Mouse (Mus musculus): ENCODE measurements at regions not wholly inside any gene's neighbourhood (a gene's known extent, or its start where the extent isn't known, plus 50 kb on each side); places are given as distances from the start of the nearest gene placed in this dataset.
A peak's percentile ranks its signal among the peaks of the same experiment; 100 is the strongest.

DNA sequence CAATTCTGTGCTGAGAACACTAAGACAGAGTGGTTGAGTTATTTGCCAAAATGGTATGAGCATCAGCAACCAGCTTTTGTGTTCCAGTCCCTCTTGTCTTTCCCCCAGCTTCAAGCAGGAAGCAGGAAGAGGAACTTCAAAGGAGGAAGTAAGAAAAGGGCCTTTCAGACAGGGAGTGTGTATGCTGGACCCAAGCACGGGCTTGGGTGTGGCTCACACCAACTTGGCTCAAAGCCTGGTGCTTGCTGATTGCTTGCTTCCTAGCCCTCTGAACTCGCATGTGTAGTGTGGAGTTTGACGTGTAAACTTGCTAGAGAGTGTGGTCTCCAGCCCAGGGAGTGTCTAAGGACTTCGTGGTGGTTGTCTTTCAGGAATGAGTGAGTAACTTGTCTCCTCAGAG lies 141.0 kb upstream of the Jun start:
- Histone ChIP-seq H3K27ac (no peak overlapping the region), H3K9ac (no peak overlapping the region), H3K4me3 (replicated peaks) (no peak overlapping the region), H3K9me3 (no peaks in the 10 kb centered on the region), H3K36me3 (replicated peaks) (no peaks in the 10 kb centered on the region), H3K4me1 (peaks cover 4% of the 10 kb centered on the region; the same call in 1 of the 2 replicates), H3K4me2 (no peak overlapping the region), H3K27me3 (peaks cover 6% of the 10 kb centered on the region)
- WGBS, result 77% methylated on average over 4 of the region's 4 CpGs
- no peak for ATAC-seq (ENCODE audit: low FRiP score)

DNA sequence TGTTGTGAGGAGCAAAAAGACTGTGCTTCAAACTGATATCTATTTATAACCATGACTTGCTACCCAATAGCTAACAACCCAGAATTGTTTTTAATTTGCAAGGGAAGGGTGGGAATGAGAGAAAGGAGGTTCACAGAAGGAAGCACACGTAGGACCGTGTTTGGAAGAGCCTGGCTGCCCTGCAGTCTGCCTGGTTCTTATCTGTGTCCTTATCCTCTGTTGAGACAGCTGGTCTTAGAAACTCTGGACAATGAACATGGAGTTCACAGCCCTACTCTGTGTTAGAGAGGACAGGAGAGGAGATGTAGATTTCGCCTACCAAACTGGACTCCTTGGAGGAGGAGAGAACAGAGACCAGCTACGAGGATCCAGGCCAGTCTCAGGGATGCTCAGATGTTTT lies 141.5 kb upstream of the Jun start:
- no peak overlapping the region for H3K9ac ChIP-seq
- H3K4me1 ChIP-seq, result peaks cover 4% of the 10 kb centered on the region; the same call in 1 of the 2 replicates
- H3K4me3 ChIP-seq (replicated peaks), result no peak overlapping the region
- ATAC-seq (ENCODE audit: low FRiP score), result no peak
- no peaks in the 10 kb centered on the region for H3K9me3 ChIP-seq
- no peak overlapping the region for H3K27ac ChIP-seq
- H3K36me3 ChIP-seq (replicated peaks), result no peaks in the 10 kb centered on the region
- peaks cover 4% of the 10 kb centered on the region; the same call in 1 of the 2 replicates for H3K27me3 ChIP-seq
- WGBS, result 92% methylated on average over 4 of the region's 4 CpGs
- H3K4me2 ChIP-seq, result no peak overlapping the region

- Histone ChIP-seq H3K36me3 (replicated peaks) (no peaks in the 10 kb centered on the region), H3K4me1 (peaks cover 10% of the 10 kb centered on the region; the same call in 1 of the 2 replicates), H3K4me3 (replicated peaks) (no peak overlapping the region), H3K27me3 (0 out of 2 replicates have a peak, but pooled peaks cover 4% of the 10 kb centered on the region), H3K9me3 (no peaks in the 10 kb centered on the region), H3K9ac (no peak overlapping the region), H3K27ac (no peak overlapping the region), H3K4me2 (no peak overlapping the region)
- no peak for ATAC-seq (ENCODE audit: low FRiP score)
- 81% methylated on average over 5 of the region's 5 CpGs for WGBS
Measured at GRCm38 (mm10) chr4:95194621-95195455, 142.8 kb upstream of the Jun start.

- H3K27ac ChIP-seq, result no peak overlapping the region
- H3K9ac ChIP-seq, result no peak overlapping the region
- H3K9me3 ChIP-seq, result no peaks in the 10 kb centered on the region
- WGBS, result 81% methylated on average over 2 of the region's 2 CpGs
- no peaks in the 10 kb centered on the region for H3K36me3 ChIP-seq (replicated peaks)
- peaks cover 12% of the 10 kb centered on the region; the same call in 1 of the 2 replicates for H3K4me1 ChIP-seq
- ATAC-seq (ENCODE audit: low FRiP score), result no peak
- H3K4me3 ChIP-seq (replicated peaks), result no peak overlapping the region
- no peak overlapping the region for H3K4me2 ChIP-seq
- 0 out of 2 replicates have a peak, but pooled peaks cover 4% of the 10 kb centered on the region for H3K27me3 ChIP-seq
Measured at GRCm38 (mm10) chr4:95196106-95196505, 144.1 kb upstream of the Jun start.

DNA sequence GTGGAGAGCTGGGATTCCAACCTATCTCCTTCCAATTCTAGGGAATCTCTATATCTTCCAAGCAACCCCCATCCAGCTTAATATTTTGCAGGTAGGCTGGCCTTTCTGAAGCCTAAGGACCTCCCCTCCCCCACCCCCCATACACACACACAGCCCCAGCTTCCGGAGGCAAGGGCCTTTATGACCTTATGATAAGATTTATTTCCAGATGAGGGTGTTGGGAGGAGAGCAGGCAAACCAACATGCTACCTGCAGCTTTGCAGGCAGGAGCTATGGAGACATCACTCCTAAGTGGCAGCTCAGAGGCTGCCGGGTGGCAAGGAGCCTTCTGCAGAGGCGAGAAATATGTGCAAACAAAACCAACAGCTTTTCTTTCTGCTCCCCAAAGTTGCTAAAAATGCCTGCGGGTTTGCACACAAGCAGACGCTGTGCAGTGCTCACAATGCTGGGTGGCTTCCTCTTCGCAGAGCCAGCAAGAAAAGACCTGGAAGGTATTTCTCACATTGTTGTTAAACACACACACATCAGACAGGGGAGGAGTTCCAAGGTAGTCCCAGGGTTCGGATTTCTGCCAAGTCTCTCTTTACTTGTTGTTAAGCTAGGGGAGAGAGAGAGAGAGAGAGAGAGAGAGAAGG lies 145.2 kb upstream of the Jun start:
- no peaks in the 10 kb centered on the region for H3K36me3 ChIP-seq (replicated peaks)
- WGBS, result 76% methylated on average over 7 of the region's 7 CpGs
- peaks cover 12% of the 10 kb centered on the region; the same call in 1 of the 2 replicates for H3K4me1 ChIP-seq
- H3K27ac ChIP-seq, result no peak overlapping the region
- no peak overlapping the region for H3K9ac ChIP-seq
- no peak overlapping the region for H3K4me3 ChIP-seq (replicated peaks)
- no peaks in the 10 kb centered on the region for H3K9me3 ChIP-seq
- no peaks in the 10 kb centered on the region for H3K27me3 ChIP-seq
- H3K4me2 ChIP-seq, result no peak overlapping the region
- ATAC-seq (ENCODE audit: low FRiP score), result no peak

- Histone ChIP-seq H3K4me2 (no peak overlapping the region), H3K9ac (no peak overlapping the region), H3K27me3 (no peaks in the 10 kb centered on the region; the same call in 1 of the 2 replicates), H3K36me3 (replicated peaks) (no peaks in the 10 kb centered on the region), H3K9me3 (no peaks in the 10 kb centered on the region), H3K27ac (no peak overlapping the region), H3K4me1 (peaks cover 12% of the 10 kb centered on the region; the same call in 1 of the 2 replicates), H3K4me3 (replicated peaks) (no peak overlapping the region)
- WGBS, result 39% methylated on average over 5 of the region's 5 CpGs
- peak; percentile 67 for ATAC-seq (ENCODE audit: low FRiP score)
Measured at GRCm38 (mm10) chr4:95199394-95199793, 147.4 kb upstream of the Jun start.

DNA sequence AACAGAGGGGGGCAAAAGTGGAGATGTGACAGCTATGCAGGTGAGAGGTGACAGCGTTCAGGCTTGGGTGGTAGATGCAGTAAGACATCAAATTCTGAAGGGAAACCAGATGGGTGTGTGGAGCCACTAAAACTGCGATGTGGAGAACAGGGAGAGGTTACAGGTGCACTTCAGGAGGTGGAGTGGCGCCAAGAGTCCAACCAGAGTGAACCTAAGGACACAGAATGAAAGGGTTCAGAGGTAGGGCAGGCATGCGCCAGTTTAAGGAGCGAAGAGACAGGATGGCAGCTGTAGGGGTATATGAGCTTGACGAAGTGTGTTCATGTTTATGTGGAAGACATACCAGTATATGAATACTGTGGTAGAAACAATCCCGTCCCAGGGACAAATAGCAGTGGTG lies 148.1 kb upstream of the Jun start:
- Histone ChIP-seq H3K27ac (no peak overlapping the region), H3K27me3 (no peaks in the 10 kb centered on the region; the same call in 1 of the 2 replicates), H3K4me2 (no peak overlapping the region), H3K9me3 (no peaks in the 10 kb centered on the region), H3K9ac (no peak overlapping the region), H3K36me3 (replicated peaks) (no peaks in the 10 kb centered on the region), H3K4me1 (peaks cover 12% of the 10 kb centered on the region; the same call in 1 of the 2 replicates), H3K4me3 (replicated peaks) (no peak overlapping the region)
- 94% methylated on average over 7 of the region's 7 CpGs for WGBS
- ATAC-seq (ENCODE audit: low FRiP score), result no peak

DNA sequence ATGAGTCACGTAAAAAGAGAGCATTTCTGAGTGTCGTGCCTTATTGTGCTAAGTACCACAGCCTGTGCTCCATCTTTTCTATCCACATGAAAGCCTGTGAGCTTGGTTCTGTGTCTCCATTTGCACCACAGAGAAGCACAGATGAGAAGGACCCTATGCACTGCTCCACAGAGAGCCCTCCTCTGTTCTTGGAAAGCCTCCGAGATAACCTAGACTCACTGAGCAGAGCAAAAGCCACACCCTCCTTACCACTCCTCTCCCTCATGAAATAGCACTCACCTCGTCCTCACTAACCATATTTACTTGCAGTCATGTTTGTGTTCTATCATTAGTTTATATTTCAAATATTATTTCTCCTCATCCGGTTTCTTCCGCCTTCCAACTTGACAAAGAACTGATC lies 150.5 kb upstream of the Jun start:
- Histone ChIP-seq H3K27me3 (no peaks in the 10 kb centered on the region; the same call in 1 of the 2 replicates), H3K9ac (no peak overlapping the region), H3K9me3 (no peaks in the 10 kb centered on the region), H3K4me1 (peaks cover 8% of the 10 kb centered on the region; the same call in 1 of the 2 replicates), H3K36me3 (replicated peaks) (no peaks in the 10 kb centered on the region), H3K4me2 (no peak overlapping the region), H3K27ac (no peak overlapping the region), H3K4me3 (replicated peaks) (no peak overlapping the region)
- 75% methylated on average over 6 of the region's 6 CpGs for WGBS
- ATAC-seq (ENCODE audit: low FRiP score), result no peak

GRCm38 (mm10) chr4:95203577-95203976 lies 151.6 kb upstream of the Jun start:
- no peak overlapping the region for H3K4me3 ChIP-seq (replicated peaks)
- no peak for ATAC-seq (ENCODE audit: low FRiP score)
- no peak overlapping the region for H3K9ac ChIP-seq
- H3K4me2 ChIP-seq, result no peak overlapping the region
- no peaks in the 10 kb centered on the region for H3K36me3 ChIP-seq (replicated peaks)
- no peaks in the 10 kb centered on the region; the same call in 1 of the 2 replicates for H3K27me3 ChIP-seq
- no peaks in the 10 kb centered on the region for H3K9me3 ChIP-seq
- no peak overlapping the region for H3K27ac ChIP-seq
- H3K4me1 ChIP-seq, result peaks cover 8% of the 10 kb centered on the region; the same call in 1 of the 2 replicates

DNA sequence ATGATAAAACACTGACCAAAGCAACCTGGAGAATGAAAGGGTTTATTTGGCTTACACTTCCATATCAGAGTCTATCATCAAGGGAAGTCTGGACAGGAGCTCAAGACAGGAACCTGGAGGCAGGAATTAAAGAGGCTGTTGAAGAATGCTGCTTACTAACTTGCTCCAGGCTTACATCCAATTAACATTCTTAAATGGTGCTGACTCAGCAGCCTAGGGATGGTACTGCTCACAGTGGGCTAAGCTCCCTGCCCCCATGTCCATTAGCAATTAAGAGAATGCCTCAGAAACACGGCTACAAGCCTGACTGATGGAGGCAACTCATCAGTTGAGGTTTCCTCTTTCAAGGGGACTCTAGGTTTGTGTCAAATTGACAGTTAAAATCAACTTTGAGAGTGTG lies 153.3 kb upstream of the Jun start:
- Histone ChIP-seq H3K4me1 (peaks cover 9% of the 10 kb centered on the region), H3K27ac (no peak overlapping the region), H3K4me2 (no peak overlapping the region), H3K9me3 (no peaks in the 10 kb centered on the region), H3K9ac (no peak overlapping the region), H3K4me3 (replicated peaks) (no peak overlapping the region), H3K27me3 (no peaks in the 10 kb centered on the region; the same call in 1 of the 2 replicates), H3K36me3 (replicated peaks) (no peaks in the 10 kb centered on the region)
- ATAC-seq (ENCODE audit: low FRiP score), result no peak
- 65% methylated on average over 1 of the region's 1 CpGs for WGBS

DNA sequence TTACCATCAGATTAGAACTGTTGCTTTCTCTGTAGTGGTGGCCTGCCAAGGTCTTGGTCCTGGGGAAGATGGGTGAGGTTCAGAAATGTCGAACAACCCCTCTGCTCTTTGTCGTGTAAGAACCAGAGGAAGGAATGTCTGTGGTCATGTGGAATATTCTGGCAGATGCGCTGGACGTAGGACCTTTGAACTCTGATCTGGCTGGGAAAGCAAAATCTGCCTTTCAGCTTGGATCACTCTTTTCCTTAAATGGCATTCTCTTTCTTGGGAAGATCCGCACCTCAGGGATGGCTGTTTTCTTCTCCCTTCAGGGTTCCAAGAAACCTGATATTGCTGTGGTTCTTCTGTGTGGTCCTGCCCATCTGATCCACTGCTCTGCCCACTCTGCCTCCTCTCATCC lies 155.8 kb upstream of the Jun start:
- no peak overlapping the region for H3K9ac ChIP-seq
- 88% methylated on average over 5 of the region's 5 CpGs for WGBS
- ATAC-seq (ENCODE audit: low FRiP score), result no peak

DNA sequence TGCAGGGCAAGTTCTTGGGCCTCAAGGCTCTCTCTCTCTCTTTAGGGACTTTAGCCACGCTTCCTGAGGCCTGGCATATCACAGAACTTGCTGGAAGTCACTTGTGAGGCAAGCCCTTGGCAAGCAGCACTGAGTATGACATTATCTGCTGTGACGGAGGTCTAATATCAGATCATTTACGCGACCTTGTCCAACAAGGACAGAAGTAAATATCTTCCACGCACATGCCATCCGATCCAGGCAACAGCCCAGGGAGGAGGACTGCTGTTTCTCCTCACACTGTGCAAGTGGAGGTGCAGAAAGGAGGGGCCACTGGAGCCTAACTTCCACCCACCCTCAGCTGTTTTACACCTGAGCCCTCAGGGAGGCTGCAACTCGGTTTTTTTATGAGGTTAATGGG lies 156.8 kb upstream of the Jun start:
- Histone ChIP-seq H3K36me3 (replicated peaks) (no peaks in the 10 kb centered on the region), H3K4me1 (peaks cover 17% of the 10 kb centered on the region), H3K9me3 (no peaks in the 10 kb centered on the region), H3K4me2 (no peak overlapping the region), H3K4me3 (replicated peaks) (no peak overlapping the region), H3K9ac (no peak overlapping the region), H3K27me3 (no peaks in the 10 kb centered on the region), H3K27ac (no peak overlapping the region)
- WGBS, result 86% methylated on average over 7 of the region's 7 CpGs
- no peak for ATAC-seq (ENCODE audit: low FRiP score)

More for the DNA sequence above, 155.8 kb upstream of the Jun start:
- no peak overlapping the region for H3K4me2 ChIP-seq
- H3K9me3 ChIP-seq, result no peaks in the 10 kb centered on the region
- no peak overlapping the region for H3K27ac ChIP-seq
- no peaks in the 10 kb centered on the region; the same call in 1 of the 2 replicates for H3K27me3 ChIP-seq
- no peak overlapping the region for H3K4me3 ChIP-seq (replicated peaks)
- peaks cover 15% of the 10 kb centered on the region for H3K4me1 ChIP-seq
- H3K36me3 ChIP-seq (replicated peaks), result no peaks in the 10 kb centered on the region
